Comparison of ENCODE assay signal across 9 mouse cellular contexts in genomic region chr10:117688204-117689151, GRCm38 (mm10). TPM values are rescaled to one million over a fixed set of nuclear protein-coding genes. Genes with fewer than 3 reads are reported as not detected.
A peak's percentile ranks its signal among the peaks of the same experiment; 100 is the strongest.
DNase-seq lines count a peak whose midpoint lies in the region; ATAC-seq and TF ChIP-seq lines count a peak whose summit lies in the region.
"Had no signal": no experiment of that assay in that cellular context is flagged by ENCODE, and none has a peak within 500 bp of the region (broad histone marks: within the 10 kb centered on the region; RNA-seq: fewer than 3 reads in every experiment).

No protein-coding gene starts in this region.

- peak; percentile 40 to 47 for DNase-seq in left cerebral cortex, postnatal 14 days (ENCODE audit: low spot score in 2 of 2)
- DNase-seq in left cerebral cortex, adult 18-20 months (ENCODE audit: low spot score in 2 of 2), result no peak
- peak; percentile 56 for DNase-seq in WW6 (ENCODE audit: low read depth, low spot score)
- DNase-seq in liver, postnatal 0 days, result peak; percentile 48
- peak; percentile 23 for DNase-seq in retina, embryonic 14.5 days (ENCODE audit: low spot score)
- no peak for DNase-seq in cerebellum, adult 18-20 months
- no peak for DNase-seq in layer of hippocampus, postnatal 10 days (ENCODE audit: low spot score in 2 of 2)

- H3K9me3 ChIP-seq in hindbrain, embryonic 12.5 days (replicated peaks), result no peaks in the 10 kb centered on the region
- no peaks in the 10 kb centered on the region for H3K9me3 ChIP-seq in liver, postnatal 0 days (ENCODE audit: low read length)
- H3K9me3 ChIP-seq: embryonic facial prominence, embryonic 15.5 days had no signal

- TF ChIP-seq CTCF in liver, postnatal 0 days (IDR thresholded peaks at IDR 0.05; ENCODE audit: low read depth), result peak; percentile 60

- peak; percentile 40; the same call in 1 of the 2 replicates for ATAC-seq in hindbrain, embryonic 12.5 days (ENCODE audit: low FRiP score)
- peak; percentile 55 for ATAC-seq in liver, postnatal 0 days

- H3K9ac ChIP-seq in hindbrain, embryonic 12.5 days, result no peak overlapping the region
- no peak overlapping the region for H3K9ac ChIP-seq in liver, postnatal 0 days (replicated peaks)
- H3K9ac ChIP-seq: embryonic facial prominence, embryonic 15.5 days had no signal

- H3K4me3 ChIP-seq in hindbrain, embryonic 12.5 days, result no peak overlapping the region
- no peak overlapping the region for H3K4me3 ChIP-seq in liver, postnatal 0 days (ENCODE audit: low read depth, low read length)
- H3K4me3 ChIP-seq: embryonic facial prominence, embryonic 15.5 days had no signal

- no peaks in the 10 kb centered on the region for H3K4me1 ChIP-seq in hindbrain, embryonic 12.5 days
- H3K4me1 ChIP-seq in liver, postnatal 0 days (ENCODE audit: insufficient read depth), result no peaks in the 10 kb centered on the region
- H3K4me1 ChIP-seq: embryonic facial prominence, embryonic 15.5 days had no signal

- peaks cover 56% of the 10 kb centered on the region for H3K36me3 ChIP-seq in hindbrain, embryonic 12.5 days
- H3K36me3 ChIP-seq in liver, postnatal 0 days (replicated peaks; ENCODE audit: insufficient read depth, low read length), result peaks cover 47% of the 10 kb centered on the region

- TF ChIP-seq EP300 in liver, postnatal 0 days (IDR thresholded peaks at IDR 0.05; ENCODE audit: low read depth), result no peak

- no peaks in the 10 kb centered on the region for H3K27me3 ChIP-seq in hindbrain, embryonic 12.5 days
- H3K27me3 ChIP-seq in liver, postnatal 0 days (ENCODE audit: insufficient read depth, low read length), result no peaks in the 10 kb centered on the region
- H3K27me3 ChIP-seq: embryonic facial prominence, embryonic 15.5 days had no signal

- H3K4me2 ChIP-seq in hindbrain, embryonic 12.5 days (replicated peaks), result no peak overlapping the region
- no peak overlapping the region for H3K4me2 ChIP-seq in liver, postnatal 0 days (ENCODE audit: low read depth, low read length)
- H3K4me2 ChIP-seq: embryonic facial prominence, embryonic 15.5 days had no signal

- H3K27ac ChIP-seq in hindbrain, embryonic 12.5 days, result no peak overlapping the region
- no peak overlapping the region for H3K27ac ChIP-seq in liver, postnatal 0 days (ENCODE audit: low read depth)
- H3K27ac ChIP-seq: embryonic facial prominence, embryonic 15.5 days had no signal

- 87% methylated on average over 13 of the region's 13 CpGs for WGBS in hindbrain, embryonic 12.5 days
- WGBS in liver, postnatal 0 days (ENCODE audit: insufficient replicate concordance), result 82% methylated on average over 13 of the region's 13 CpGs

- intact Hi-C loops in left cerebral cortex, postnatal 14 days (cut with DNase I), result no loop called here

RNA-seq across cellular contexts. Expression of gene Mdm2, which starts 22.1 kb away (rescaled TPM):
- total RNA-seq in left cerebral cortex, postnatal 14 days (2021), result 10 to 100 TPM; 49.9 to 50.4 TPM
- 10 to 100 TPM; 53.5 to 56.2 TPM for total RNA-seq in left cerebral cortex, adult 18-20 months (2021)
- polyA plus RNA-seq in hindbrain, embryonic 12.5 days (2016; fragmentation: Nextera tagmentation; extraction: Ambion mirVana), result 69.2 and 77.3 TPM in 2 replicates
- 10.5 and 11.3 TPM in 2 replicates for polyA plus RNA-seq in liver, postnatal 0 days (2015; fragmentation: Nextera tagmentation; extraction: Ambion mirVana)
- total RNA-seq in layer of hippocampus, postnatal 10 days (2021), result 10 to 100 TPM; 51.5 to 57.3 TPM

RNA-seq across cellular contexts. Expression of gene Slc35e3, which starts 57.7 kb away (rescaled TPM):
- 10 to 100 TPM; 28.5 to 31.6 TPM for total RNA-seq in left cerebral cortex, postnatal 14 days (2021)
- total RNA-seq in left cerebral cortex, adult 18-20 months (2021), result 10 to 100 TPM; 29.9 to 30.8 TPM
- polyA plus RNA-seq in hindbrain, embryonic 12.5 days (2016; fragmentation: Nextera tagmentation; extraction: Ambion mirVana), result 40.2 and 46.0 TPM in 2 replicates
- polyA plus RNA-seq in liver, postnatal 0 days (2015; fragmentation: Nextera tagmentation; extraction: Ambion mirVana), result 2.8 and 3.7 TPM in 2 replicates
- total RNA-seq in layer of hippocampus, postnatal 10 days (2021), result 10 to 100 TPM; 31.1 to 34.6 TPM

RNA-seq across cellular contexts. Expression of gene Cpm, which starts 59.2 kb away (rescaled TPM):
- 1 to 10 TPM; 3.2 to 3.6 TPM for total RNA-seq in left cerebral cortex, postnatal 14 days (2021)
- 1 to 10 TPM; 4.2 TPM for total RNA-seq in left cerebral cortex, adult 18-20 months (2021)
- polyA plus RNA-seq in hindbrain, embryonic 12.5 days (2016; fragmentation: Nextera tagmentation; extraction: Ambion mirVana), result 6.0 and 7.8 TPM in 2 replicates
- 7.0 and 7.7 TPM in 2 replicates for polyA plus RNA-seq in liver, postnatal 0 days (2015; fragmentation: Nextera tagmentation; extraction: Ambion mirVana)
- total RNA-seq in layer of hippocampus, postnatal 10 days (2021), result 1 to 10 TPM; 5.8 to 6.4 TPM

Comparison
In these comparisons a context has a peak if more than half of its experiments do, and no peak if none do; other contexts are left out.
1. DNase-seq: peak in left cerebral cortex, postnatal 14 days (2 of 2), WW6 (single experiment), liver, postnatal 0 days (single experiment) and retina, embryonic 14.5 days (single experiment); none in left cerebral cortex, adult 18-20 months (0 of 2), cerebellum, adult 18-20 months (0 of 2) and layer of hippocampus, postnatal 10 days (0 of 2).